Mouse (Mus musculus) CH12.LX (cell line): Measurements from ENCODE around the gene Ccr4. TPM values are rescaled to one million over a fixed set of nuclear protein-coding genes. Genes with fewer than 3 reads are reported as not detected.
A peak's percentile ranks its signal among the peaks of the same experiment; 100 is the strongest.

Source experiments
- DNase-seq: peaks from one replicate; pipeline ENCODE4 v3.0.0-alpha.2; 2013; ENCODE audit errors: extremely low read depth
- H3K27ac ChIP-seq: 2 replicates; pipeline ENCODE4 v1.5.1; 2012; ENCODE audit warnings: low read depth, mild to moderate bottlenecking, control low read depth, moderate library complexity; ENCODE audit not compliant: insufficient read depth
- H3K27me3 ChIP-seq: replicated peaks from 2 replicates; pipeline ENCODE3; 2012; ENCODE audit warnings: inconsistent platforms
- H3K36me3 ChIP-seq, 2 experiments: replicated peaks in 1 of 2; 2 replicates each; pipeline versions ENCODE3 to v1.6.1; 2012; ENCODE audit warnings: inconsistent platforms in 1 of 2, low read length in 1 of 2, mild to moderate bottlenecking in 1 of 2, mixed read lengths in 1 of 2, moderate library complexity in 1 of 2; ENCODE audit not compliant: control insufficient read depth in 1 of 2, insufficient read depth in 1 of 2
- H3K4me1 ChIP-seq, 2 experiments: 2 replicates each; pipeline ENCODE4 v1.6.1; 2012; ENCODE audit warnings: inconsistent platforms in 1 of 2, moderate library complexity in 1 of 2; ENCODE audit not compliant: insufficient read depth in 2 of 2, control insufficient read depth in 1 of 2
- H3K4me2 ChIP-seq: 2 replicates; pipeline ENCODE4 v1.6.1; 2012; ENCODE audit warnings: low read depth, mild to moderate bottlenecking, control low read depth; ENCODE audit not compliant: poor library complexity, insufficient read depth, severe bottlenecking
- H3K4me3 ChIP-seq, 3 experiments: fragments of 150-350 bp in 1 of 3; sonication (generic) in 1 of 3; replicated peaks in 1 of 3; 2 replicates each; pipeline versions ENCODE3 to v1.5.1; 2011 to 2012; ENCODE audit warnings: low read depth in 2 of 3, low read length in 2 of 3, mild to moderate bottlenecking in 2 of 3, moderate library complexity in 2 of 3, control low read depth in 1 of 3, improper control_type of control experiment in 1 of 3, inconsistent platforms in 1 of 3, mixed read lengths in 1 of 3; ENCODE audit not compliant: poor library complexity in 1 of 3
- H3K79me2 ChIP-seq: replicated peaks from 2 replicates; pipeline ENCODE4 v1.6.1; 2012; ENCODE audit warnings: mild to moderate bottlenecking, moderate library complexity; ENCODE audit not compliant: control insufficient read depth, poor library complexity, insufficient read depth, severe bottlenecking; ENCODE audit errors: extremely low read depth
- H3K9ac ChIP-seq: 2 replicates; pipeline ENCODE4 v1.6.1; 2012; ENCODE audit warnings: low read depth, mild to moderate bottlenecking, control low read depth, moderate library complexity; ENCODE audit not compliant: insufficient read depth
- H3K9me3 ChIP-seq: replicated peaks from 2 replicates; pipeline ENCODE3; 2012; ENCODE audit warnings: low read length, inconsistent platforms, mixed read lengths
- CHD1 ChIP-seq: IDR thresholded peaks from 2 replicates; pipeline ENCODE4 v1.6.1; 2012; ENCODE audit warnings: low read depth, low read length, improper control_type of control experiment, inconsistent platforms
- CTCF ChIP-seq, 2 experiments: IDR thresholded peaks in 1 of 2; conservative IDR thresholded peaks in 1 of 2; 2 replicates each; pipeline ENCODE4 v1.5.1; 2011 to 2012; ENCODE audit warnings: low read depth in 2 of 2, low read length in 2 of 2, improper control_type of control experiment in 1 of 2, inconsistent platforms in 1 of 2, mild to moderate bottlenecking in 1 of 2, moderate library complexity in 1 of 2
- E2F4 ChIP-seq: IDR thresholded peaks from 2 replicates; pipeline ENCODE4 v1.6.1; 2011; ENCODE audit warnings: low read depth, low read length, improper control_type of control experiment; ENCODE audit not compliant: insufficient replicate concordance
- ELF1 ChIP-seq: IDR thresholded peaks from 2 replicates; pipeline ENCODE4 v1.6.1; 2014; ENCODE audit warnings: low read depth, mild to moderate bottlenecking, inconsistent platforms, low read length, improper control_type of control experiment
- GABPA ChIP-seq: IDR thresholded peaks from 2 replicates; pipeline ENCODE4 v1.6.1; 2012; ENCODE audit warnings: low read depth, low read length, improper control_type of control experiment, inconsistent platforms; ENCODE audit not compliant: insufficient replicate concordance
- HCFC1 ChIP-seq: IDR thresholded peaks from 2 replicates; pipeline ENCODE4 v1.6.1; 2012; ENCODE audit warnings: low read depth, mild to moderate bottlenecking, inconsistent platforms, low read length, improper control_type of control experiment
- JUN ChIP-seq: IDR thresholded peaks from 2 replicates; pipeline ENCODE4 v1.6.1; 2011; ENCODE audit warnings: low read depth, mild to moderate bottlenecking, low read length, improper control_type of control experiment, moderate library complexity; ENCODE audit not compliant: insufficient read depth
- JUND ChIP-seq: conservative IDR thresholded peaks from 2 replicates; pipeline ENCODE4 v1.6.1; 2011; ENCODE audit warnings: low read depth, low read length, improper control_type of control experiment
- KAT2A ChIP-seq: IDR thresholded peaks from 2 replicates; pipeline ENCODE4 v1.6.1; 2012; ENCODE audit warnings: low read length, improper control_type of control experiment, inconsistent platforms; ENCODE audit not compliant: insufficient replicate concordance
- MAFK ChIP-seq: IDR thresholded peaks from 2 replicates; pipeline ENCODE4 v1.6.1; 2011; ENCODE audit warnings: low read length, improper control_type of control experiment; ENCODE audit not compliant: insufficient replicate concordance
- MAX ChIP-seq: IDR thresholded peaks from 2 replicates; pipeline ENCODE4 v1.6.1; 2011; ENCODE audit warnings: low read length, improper control_type of control experiment
- MAZ ChIP-seq: IDR thresholded peaks from 2 replicates; pipeline ENCODE4 v1.6.1; 2012; ENCODE audit warnings: low read depth, mild to moderate bottlenecking, inconsistent platforms, low read length, improper control_type of control experiment, moderate library complexity
- MXI1 ChIP-seq: IDR thresholded peaks from 2 replicates; pipeline ENCODE4 v1.6.1; 2011; ENCODE audit warnings: mild to moderate bottlenecking, low read depth, low read length, improper control_type of control experiment
- NRF1 ChIP-seq: IDR thresholded peaks from 2 replicates; pipeline ENCODE4 v1.6.1; 2014; ENCODE audit warnings: low read depth, mild to moderate bottlenecking, inconsistent platforms, low read length, improper control_type of control experiment, moderate library complexity
- POLR2A ChIP-seq: IDR thresholded peaks from 2 replicates; pipeline ENCODE4 v1.6.1; 2011; ENCODE audit warnings: low read depth, mild to moderate bottlenecking, improper control_type of control experiment, low read length
- POLR2AphosphoS2 ChIP-seq: IDR thresholded peaks from 2 replicates; pipeline ENCODE4 v1.6.1; 2011; ENCODE audit warnings: low read depth, low read length, improper control_type of control experiment
- RCOR1 ChIP-seq: conservative IDR thresholded peaks from 2 replicates; pipeline ENCODE4 v1.6.1; 2012; ENCODE audit warnings: low read depth, mild to moderate bottlenecking, inconsistent platforms, low read length, improper control_type of control experiment
- SIN3A ChIP-seq: IDR thresholded peaks from 2 replicates; pipeline ENCODE4 v1.6.1; 2012; ENCODE audit warnings: low read length, improper control_type of control experiment, inconsistent platforms
- USF1 ChIP-seq: IDR thresholded peaks from 2 replicates; pipeline ENCODE4 v1.6.1; 2014; ENCODE audit warnings: low read depth, mild to moderate bottlenecking, inconsistent platforms, low read length, improper control_type of control experiment
- ZC3H11A ChIP-seq: IDR thresholded peaks from 2 replicates; pipeline ENCODE4 v1.6.1; 2012; ENCODE audit warnings: low read depth, mild to moderate bottlenecking, inconsistent platforms, low read length, improper control_type of control experiment
- ZKSCAN1 ChIP-seq: IDR thresholded peaks from 2 replicates; pipeline ENCODE4 v1.6.1; 2012; ENCODE audit warnings: low read depth, inconsistent platforms, low read length, improper control_type of control experiment, borderline replicate concordance
- ZMIZ1 ChIP-seq: IDR thresholded peaks from 2 replicates; pipeline ENCODE4 v1.6.1; 2012; ENCODE audit warnings: low read depth, mild to moderate bottlenecking, inconsistent platforms, low read length, improper control_type of control experiment
- ZNF384 ChIP-seq: IDR thresholded peaks from 2 replicates; pipeline ENCODE4 v1.6.1; 2012; ENCODE audit warnings: low read depth, low read length, improper control_type of control experiment, inconsistent platforms
- dilution Hi-C: fragments of 300-500 bp; cut with MboI; formaldehyde crosslinking; loops from 2 replicates; pipeline ENCODE4 v1.14.3; 2020; ENCODE audit warnings: low sequenced_read_pairs; ENCODE audit not compliant: extremely low pct_unique_long_range_greater_than_20kb, extremely low pct_ligation_motif_present
- in situ Hi-C: fragments of 300-500 bp; cut with MboI; formaldehyde crosslinking; loops from 3 replicates; pipeline ENCODE4 v1.14.3; 2019; ENCODE audit warnings: low sequenced_read_pairs, low pct_ligation_motif_present, low pct_unique_long_range_greater_than_20kb, mixed read lengths
- polyA plus RNA-seq: library from polyadenylated mRNA; unstranded; fragments of >175 nt; gene quantifications from 2 replicates; pipeline ENCODE4 v1.2.1, GENCODE M21; 2012; ENCODE audit warnings: low read depth; ENCODE audit not compliant: insufficient read length
- total RNA-seq, 2 experiments: library from RNA; depleted of rRNA; stranded (reverse); fragments of 300-350 nt in 1 of 2; fragments of >200 nt in 1 of 2; gene quantifications; 2 replicates each; pipeline ENCODE4 v1.2.3; 2012 to 2014

Ccr4 gene
- total and polyA plus RNA-seq, 3 experiments = 0.08 to 0.74 (median 0.36) TPM

DNA sequence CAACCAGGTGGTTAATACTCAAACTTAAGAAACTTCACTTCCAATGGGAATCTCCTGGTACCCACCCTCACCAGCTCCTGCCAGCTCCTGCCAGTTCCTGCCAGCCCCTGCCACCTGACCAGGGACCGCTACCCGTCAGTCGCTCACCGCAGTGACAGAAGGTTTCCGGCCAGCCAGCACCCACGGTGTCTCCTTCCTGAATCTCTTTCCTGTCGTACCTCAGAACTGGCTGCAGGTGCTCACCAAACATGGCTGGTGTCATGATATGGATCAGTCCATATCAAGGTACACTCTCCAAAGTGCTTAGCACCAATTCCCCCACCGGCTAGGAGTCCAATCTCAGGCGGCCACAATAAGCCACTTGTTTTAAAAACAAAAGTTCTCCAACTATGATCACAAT, 5.1 kb upstream of the Ccr4 start:
- TF ChIP-seq MXI1 = no peak
- TF ChIP-seq USF1 = no peak
- TF ChIP-seq CHD1 = no peak
- TF ChIP-seq RCOR1 = no peak
- TF ChIP-seq JUND = no peak
- no peak for TF ChIP-seq POLR2A
- no peak for TF ChIP-seq MAX
- TF ChIP-seq E2F4 = no peak
- TF ChIP-seq MAFK = no peak
- H3K27me3 ChIP-seq = no peaks in the 10 kb centered on the region
- H3K9me3 ChIP-seq = peaks cover 15% of the 10 kb centered on the region
- in situ Hi-C loops = no loop called here
- no peaks in the 10 kb centered on the region for H3K36me3 ChIP-seq
- H3K27ac ChIP-seq = no peak overlapping the region
- no peak overlapping the region for H3K4me3 ChIP-seq
- no peak for DNase-seq
- H3K79me2 ChIP-seq = no peaks in the 10 kb centered on the region
- H3K9ac ChIP-seq = no peak overlapping the region
- H3K4me1 ChIP-seq = peaks cover 9 to 19% of the 10 kb centered on the region in 2 experiments
- dilution Hi-C loops = no loop called here
- H3K4me2 ChIP-seq = no peak overlapping the region

DNA sequence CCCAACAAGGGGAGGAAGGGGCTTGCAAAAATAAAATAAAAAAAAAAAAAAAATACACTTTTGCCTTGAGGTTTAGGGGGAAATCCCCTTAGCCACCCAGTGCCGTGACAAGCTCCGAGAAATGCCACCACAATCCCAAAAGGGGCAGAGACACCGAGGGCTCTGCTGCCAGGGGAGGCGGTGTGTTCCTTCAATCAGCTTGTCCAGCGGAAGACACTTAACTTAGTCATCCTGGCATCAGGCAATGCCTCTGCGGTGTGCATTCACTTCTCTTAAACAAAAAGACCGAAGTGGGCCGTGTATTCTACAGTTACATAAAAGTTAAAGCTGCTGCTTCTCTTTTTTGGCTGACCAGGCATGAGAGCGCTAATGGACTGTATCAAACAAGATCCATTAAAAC, 2.7 kb upstream of the Ccr4 start:
- no peak overlapping the region for H3K9ac ChIP-seq
- no peak overlapping the region for H3K27ac ChIP-seq
- H3K4me1 ChIP-seq = peaks cover 9 to 19% of the 10 kb centered on the region in 2 experiments
- H3K36me3 ChIP-seq = no peaks in the 10 kb centered on the region
- no peaks in the 10 kb centered on the region for H3K9me3 ChIP-seq
- in situ Hi-C loops = no loop called here
- TF ChIP-seq MAZ (no peak), CTCF (conservative IDR thresholded peaks at IDR 0.05 in 1 of 2, IDR thresholded peaks at IDR 0.05 in 1 of 2; ENCODE audit: low read depth in 2 of 2, low read length in 2 of 2) (no peak), ZNF384 (peak; percentile 75), HCFC1 (no peak), NRF1 (no peak)
- DNase-seq = peak; percentile 40
- peak overlapping the region; percentile 63 for H3K4me2 ChIP-seq
- H3K79me2 ChIP-seq = no peaks in the 10 kb centered on the region
- no peak overlapping the region for H3K4me3 ChIP-seq
- no peaks in the 10 kb centered on the region for H3K27me3 ChIP-seq
- dilution Hi-C loops = no loop called here

DNA sequence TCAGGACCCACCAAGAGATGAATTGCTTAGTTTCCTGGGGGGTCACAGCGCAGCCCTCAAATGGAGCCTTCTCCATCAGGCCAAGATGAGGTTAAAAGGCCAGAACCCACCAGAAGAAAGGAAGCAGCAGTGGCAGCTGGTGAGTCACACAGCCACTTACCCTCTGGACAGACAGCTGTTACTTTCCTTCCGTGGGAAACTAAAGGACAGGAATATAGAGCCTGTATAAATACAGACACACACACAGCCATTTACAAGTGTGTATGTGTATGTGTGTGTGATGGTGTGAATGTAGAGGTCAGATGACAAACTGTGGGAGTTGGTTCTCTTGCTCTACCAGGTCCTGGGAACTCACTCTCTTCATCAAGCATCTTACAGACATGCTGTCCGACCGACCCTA, 1.8 kb upstream of the Ccr4 start:
- no peak for DNase-seq
- in situ Hi-C loops = no loop called here
- Histone ChIP-seq H3K27me3 (no peaks in the 10 kb centered on the region), H3K4me1 (peaks cover 9 to 19% of the 10 kb centered on the region in 2 experiments), H3K9me3 (no peaks in the 10 kb centered on the region), H3K4me3 (no peak overlapping the region), H3K36me3 (no peaks in the 10 kb centered on the region), H3K4me2 (no peak overlapping the region), H3K79me2 (no peaks in the 10 kb centered on the region), H3K27ac (no peak overlapping the region)
- dilution Hi-C loops = no loop called here
- TF ChIP-seq MXI1 = no peak
- no peak for TF ChIP-seq ZKSCAN1
- no peak for TF ChIP-seq MAFK
- no peak for TF ChIP-seq KAT2A
- no peak for TF ChIP-seq MAZ
- TF ChIP-seq SIN3A = no peak
- no peak for TF ChIP-seq GABPA
- TF ChIP-seq ZMIZ1 = no peak
- TF ChIP-seq HCFC1 = no peak
- TF ChIP-seq MAX = no peak
- TF ChIP-seq CTCF (conservative IDR thresholded peaks at IDR 0.05 in 1 of 2, IDR thresholded peaks at IDR 0.05 in 1 of 2; ENCODE audit: low read depth in 2 of 2, low read length in 2 of 2) = no peak
- TF ChIP-seq ELF1 = no peak
- TF ChIP-seq JUN = no peak
- TF ChIP-seq E2F4 = no peak
- TF ChIP-seq ZC3H11A = no peak
- TF ChIP-seq RCOR1 = no peak
- TF ChIP-seq POLR2AphosphoS2 = no peak
- TF ChIP-seq, all 38 proteins: peak for 0
- H3K9ac ChIP-seq = no peak overlapping the region
